Mouse (Mus musculus): Measurements from ENCODE around the gene Ybey.

The Ybey gene

GRCm38 (mm10) chr10:76468203-76469162 lies at the start of gene Ybey, which contains the start of gene Mcm3ap:
Gene Ybey (minus strand): TSS chr10:76469114.
Gene Mcm3ap (plus strand): TSS chr10:76468927.
- peak; percentile 90 to 93 for DNase-seq

GRCm38 (mm10) chr10:76512965-76513583 lies 44.2 kb upstream of the Ybey start:
- DNase-seq: peak; percentile 88 to 90

GRCm38 (mm10) chr10:76505865-76506264 lies 37.0 kb upstream of the Ybey start:
- DNase-seq: no peak

- no peak for DNase-seq
These were observed 35.5 kb upstream of the Ybey start for GRCm38 (mm10) chr10:76504271-76504943.

GRCm38 (mm10) chr10:76497522-76497921 lies 28.6 kb upstream of the Ybey start:
- no peak for DNase-seq

GRCm38 (mm10) chr10:76496366-76496765 lies 27.5 kb upstream of the Ybey start:
- no peak for DNase-seq

- no peak for DNase-seq
These were observed 26.6 kb upstream of the Ybey start for GRCm38 (mm10) chr10:76495501-76495900.

GRCm38 (mm10) chr10:76493527-76493926 lies 24.6 kb upstream of the Ybey start:
- no peak for DNase-seq

GRCm38 (mm10) chr10:76489205-76489604 lies 20.3 kb upstream of the Ybey start:
- no peak for DNase-seq

GRCm38 (mm10) chr10:76488265-76488664 lies 19.4 kb upstream of the Ybey start:
- DNase-seq: no peak

- no peak for DNase-seq
These were observed 17.4 kb upstream of the Ybey start for GRCm38 (mm10) chr10:76486302-76486701.

- DNase-seq: no peak
These were observed 12.6 kb upstream of the Ybey start for GRCm38 (mm10) chr10:76481480-76481879.

GRCm38 (mm10) chr10:76480851-76481250 lies 11.9 kb upstream of the Ybey start:
- DNase-seq: no peak

- no peak for DNase-seq
These were observed 4.8 kb upstream of the Ybey start for GRCm38 (mm10) chr10:76473759-76474158.

- DNase-seq: no peak
These were observed 6.2 kb downstream of the Ybey start for GRCm38 (mm10) chr10:76462721-76463120.

- DNase-seq: no peak
These were observed 6.6 kb downstream of the Ybey start for GRCm38 (mm10) chr10:76462312-76462711.

GRCm38 (mm10) chr10:76461255-76461654 lies 7.7 kb downstream of the Ybey start:
- DNase-seq: no peak

GRCm38 (mm10) chr10:76455289-76455688 lies 13.6 kb downstream of the Ybey start:
- peak; percentile 62 to 67 for DNase-seq

- DNase-seq: no peak
These were observed 20.1 kb downstream of the Ybey start, which contains the start of gene 2610028H24Rik for GRCm38 (mm10) chr10:76448851-76449250. Gene 2610028H24Rik (plus strand): TSS chr10:76449081.

GRCm38 (mm10) chr10:76447406-76448229 lies 21.3 kb downstream of the Ybey start:
- no peak for DNase-seq

GRCm38 (mm10) chr10:76445996-76446681 lies 22.8 kb downstream of the Ybey start:
- no peak for DNase-seq

Measured in B cell, adult 2 months (primary cell).